Mouse (Mus musculus) lung, embryonic 16.5 days (tissue): Measurements from ENCODE around the gene Rbsn. TPM values are rescaled to one million over a fixed set of nuclear protein-coding genes. Genes with fewer than 3 reads are reported as not detected.

Experiments
- ATAC-seq: fragments of 200-750 bp; cut with Nextera tagmentation; 2 replicates; pipeline ENCODE4 v1.8.0; 2017; ENCODE audit warnings: low read depth, mild to moderate bottlenecking, moderate library complexity
- H3K27ac ChIP-seq: fragments of 300-500 bp; sonication (generic); 2 replicates; pipeline ENCODE4 v1.5.1; 2014; ENCODE audit warnings: mild to moderate bottlenecking, control low read depth, low read length
- H3K27me3 ChIP-seq: fragments of 300-500 bp; sonication (generic); 2 replicates; pipeline ENCODE4 v1.6.1; 2014; ENCODE audit warnings: low read depth, low read length, mixed read lengths; ENCODE audit not compliant: control insufficient read depth, insufficient read depth
- H3K36me3 ChIP-seq: fragments of 300-500 bp; sonication (generic); 2 replicates; pipeline ENCODE4 v1.6.1; 2014; ENCODE audit warnings: low read length; ENCODE audit not compliant: control insufficient read depth, insufficient read depth
- H3K4me1 ChIP-seq: fragments of 300-500 bp; sonication (generic); replicated peaks from 2 replicates; pipeline ENCODE4 v1.6.1; 2014; ENCODE audit warnings: low read length, mixed read lengths; ENCODE audit not compliant: control insufficient read depth, insufficient read depth
- H3K4me2 ChIP-seq: fragments of 300-500 bp; sonication (generic); 2 replicates; pipeline ENCODE4 v1.6.1; 2014; ENCODE audit warnings: low read depth, low read length, control low read depth
- H3K4me3 ChIP-seq: fragments of 300-500 bp; sonication (generic); 2 replicates; pipeline ENCODE4 v1.5.1; 2014; ENCODE audit warnings: mild to moderate bottlenecking, low read length, control low read depth
- H3K9ac ChIP-seq: fragments of 300-500 bp; sonication (generic); 2 replicates; pipeline ENCODE4 v1.6.1; 2014; ENCODE audit warnings: low read length, control low read depth
- H3K9me3 ChIP-seq: fragments of 300-500 bp; sonication (generic); 2 replicates; pipeline ENCODE4 v1.6.1; 2016; ENCODE audit warnings: low read length; ENCODE audit not compliant: control insufficient read depth
- WGBS: fragments of 180-500 bp; shearing (Covaris S2); extraction: QIAGEN DNeasy Blood & Tissue Kit; methylation state at CpG from one replicate; pipeline ENCODE4 v1.1.7; 2014; 5-methylcytosine and 5-hydroxymethylcytosine counted together
- polyA plus RNA-seq: library from polyadenylated mRNA; unstranded; fragments of >200 nt; fragmentation: Nextera tagmentation; extraction: Ambion mirVana; gene quantifications from 2 replicates; pipeline ENCODE4 v1.2.1, GENCODE M21; 2015

Gene Rbsn
- polyA plus RNA-seq, 1 experiment from 2014 or later = 24.1 TPM

GRCm38 (mm10) chr6:92235036-92235435, 20.3 kb upstream of the Rbsn start:
- no peak overlapping the region for H3K4me3 ChIP-seq
- no peaks in the 10 kb centered on the region for H3K27me3 ChIP-seq
- H3K4me1 ChIP-seq = no peaks in the 10 kb centered on the region
- no peak overlapping the region for H3K4me2 ChIP-seq
- ATAC-seq = no peak
- no peak overlapping the region for H3K27ac ChIP-seq
- 57% methylated on average over 12 of the region's 12 CpGs for WGBS
- H3K9me3 ChIP-seq = no peaks in the 10 kb centered on the region
- no peaks in the 10 kb centered on the region for H3K36me3 ChIP-seq
- H3K9ac ChIP-seq = no peak overlapping the region

GRCm38 (mm10) chr6:92231762-92232161, 17.0 kb upstream of the Rbsn start:
- H3K9ac ChIP-seq = no peak overlapping the region
- H3K4me3 ChIP-seq = no peak overlapping the region
- H3K9me3 ChIP-seq = no peaks in the 10 kb centered on the region
- no peak overlapping the region for H3K27ac ChIP-seq
- H3K27me3 ChIP-seq = no peaks in the 10 kb centered on the region
- 45% methylated on average over 4 of the region's 4 CpGs for WGBS
- H3K4me2 ChIP-seq = no peak overlapping the region
- ATAC-seq = no peak
- no peaks in the 10 kb centered on the region for H3K4me1 ChIP-seq
- H3K36me3 ChIP-seq = no peaks in the 10 kb centered on the region

GRCm38 (mm10) chr6:92231356-92231755, 16.6 kb upstream of the Rbsn start:
- H3K4me1 ChIP-seq = no peaks in the 10 kb centered on the region
- H3K36me3 ChIP-seq = no peaks in the 10 kb centered on the region
- H3K27me3 ChIP-seq = no peaks in the 10 kb centered on the region
- H3K27ac ChIP-seq = no peak overlapping the region
- H3K4me3 ChIP-seq = no peak overlapping the region
- no peak for ATAC-seq
- 43% methylated on average over 1 of the region's 1 CpGs for WGBS
- H3K9me3 ChIP-seq = no peaks in the 10 kb centered on the region
- no peak overlapping the region for H3K4me2 ChIP-seq
- H3K9ac ChIP-seq = no peak overlapping the region

GRCm38 (mm10) chr6:92229586-92229985, 14.9 kb upstream of the Rbsn start:
- no peaks in the 10 kb centered on the region for H3K9me3 ChIP-seq
- no peak for ATAC-seq
- no peak overlapping the region for H3K4me3 ChIP-seq
- no peaks in the 10 kb centered on the region for H3K36me3 ChIP-seq
- H3K9ac ChIP-seq = no peak overlapping the region
- no peak overlapping the region for H3K27ac ChIP-seq
- WGBS = 78% methylated on average over 2 of the region's 2 CpGs
- H3K4me1 ChIP-seq = no peaks in the 10 kb centered on the region
- H3K4me2 ChIP-seq = no peak overlapping the region
- no peaks in the 10 kb centered on the region for H3K27me3 ChIP-seq

GRCm38 (mm10) chr6:92229103-92229502, 14.4 kb upstream of the Rbsn start:
- no peak overlapping the region for H3K27ac ChIP-seq
- H3K9ac ChIP-seq = no peak overlapping the region
- no peaks in the 10 kb centered on the region for H3K27me3 ChIP-seq
- H3K4me3 ChIP-seq = no peak overlapping the region
- ATAC-seq = no peak
- no peak overlapping the region for H3K4me2 ChIP-seq
- no peaks in the 10 kb centered on the region for H3K4me1 ChIP-seq
- no peaks in the 10 kb centered on the region for H3K36me3 ChIP-seq
- H3K9me3 ChIP-seq = no peaks in the 10 kb centered on the region

GRCm38 (mm10) chr6:92224981-92225380, 10.3 kb upstream of the Rbsn start:
- Histone ChIP-seq H3K27me3 (no peaks in the 10 kb centered on the region), H3K27ac (no peak overlapping the region), H3K4me3 (no peak overlapping the region), H3K4me2 (no peak overlapping the region), H3K4me1 (no peaks in the 10 kb centered on the region), H3K36me3 (no peaks in the 10 kb centered on the region), H3K9me3 (no peaks in the 10 kb centered on the region), H3K9ac (no peak overlapping the region)
- ATAC-seq = no peak
- WGBS = 82% methylated on average over 1 of the region's 1 CpGs

GRCm38 (mm10) chr6:92222021-92222420, 7.3 kb upstream of the Rbsn start:
- ATAC-seq = no peak
- H3K4me3 ChIP-seq = no peak overlapping the region
- no peaks in the 10 kb centered on the region for H3K9me3 ChIP-seq
- H3K9ac ChIP-seq = no peak overlapping the region
- no peak overlapping the region for H3K27ac ChIP-seq
- H3K27me3 ChIP-seq = no peaks in the 10 kb centered on the region
- no peak overlapping the region for H3K4me2 ChIP-seq
- no peaks in the 10 kb centered on the region for H3K36me3 ChIP-seq
- no peaks in the 10 kb centered on the region for H3K4me1 ChIP-seq
- 76% methylated on average over 3 of the region's 3 CpGs for WGBS

- H3K36me3 ChIP-seq = no peaks in the 10 kb centered on the region
- WGBS = 66% methylated on average over 6 of the region's 6 CpGs
- H3K9ac ChIP-seq = no peak overlapping the region
- H3K4me3 ChIP-seq = no peak overlapping the region
- no peaks in the 10 kb centered on the region for H3K4me1 ChIP-seq
- H3K9me3 ChIP-seq = no peaks in the 10 kb centered on the region
- H3K27ac ChIP-seq = no peak overlapping the region
- H3K27me3 ChIP-seq = no peaks in the 10 kb centered on the region
- H3K4me2 ChIP-seq = no peak overlapping the region
- no peak for ATAC-seq
These were observed 6.9 kb upstream of the Rbsn start for GRCm38 (mm10) chr6:92221604-92222003.

GRCm38 (mm10) chr6:92219445-92219844, 4.7 kb upstream of the Rbsn start:
- no peak overlapping the region for H3K27ac ChIP-seq
- WGBS = 44% methylated on average over 3 of the region's 3 CpGs
- H3K27me3 ChIP-seq = no peaks in the 10 kb centered on the region
- H3K4me1 ChIP-seq = no peaks in the 10 kb centered on the region
- no peak overlapping the region for H3K4me3 ChIP-seq
- H3K9me3 ChIP-seq = no peaks in the 10 kb centered on the region
- H3K36me3 ChIP-seq = no peaks in the 10 kb centered on the region
- no peak overlapping the region for H3K9ac ChIP-seq
- ATAC-seq = no peak
- H3K4me2 ChIP-seq = no peak overlapping the region

- WGBS = under 1% methylated on average over 48 of the region's 48 CpGs
These were observed 511 bp downstream of the Rbsn start for GRCm38 (mm10) chr6:92214055-92214772.

More at GRCm38 (mm10) chr6:92214055-92214772, 511 bp downstream of the Rbsn start:
- peak overlapping the region; percentile 70 for H3K4me2 ChIP-seq
- peak; percentile 63 for ATAC-seq
- no peaks in the 10 kb centered on the region for H3K9me3 ChIP-seq
- no peaks in the 10 kb centered on the region for H3K27me3 ChIP-seq
- peak overlapping the region; percentile 91 for H3K9ac ChIP-seq
- peaks cover 5% of the 10 kb centered on the region for H3K4me1 ChIP-seq
- peak overlapping the region; percentile 67 for H3K27ac ChIP-seq
- H3K36me3 ChIP-seq = 0 out of 2 replicates have a peak, but pooled peaks cover 3% of the 10 kb centered on the region
- peak overlapping the region; percentile 83 for H3K4me3 ChIP-seq
